In the genomic region with DNA sequence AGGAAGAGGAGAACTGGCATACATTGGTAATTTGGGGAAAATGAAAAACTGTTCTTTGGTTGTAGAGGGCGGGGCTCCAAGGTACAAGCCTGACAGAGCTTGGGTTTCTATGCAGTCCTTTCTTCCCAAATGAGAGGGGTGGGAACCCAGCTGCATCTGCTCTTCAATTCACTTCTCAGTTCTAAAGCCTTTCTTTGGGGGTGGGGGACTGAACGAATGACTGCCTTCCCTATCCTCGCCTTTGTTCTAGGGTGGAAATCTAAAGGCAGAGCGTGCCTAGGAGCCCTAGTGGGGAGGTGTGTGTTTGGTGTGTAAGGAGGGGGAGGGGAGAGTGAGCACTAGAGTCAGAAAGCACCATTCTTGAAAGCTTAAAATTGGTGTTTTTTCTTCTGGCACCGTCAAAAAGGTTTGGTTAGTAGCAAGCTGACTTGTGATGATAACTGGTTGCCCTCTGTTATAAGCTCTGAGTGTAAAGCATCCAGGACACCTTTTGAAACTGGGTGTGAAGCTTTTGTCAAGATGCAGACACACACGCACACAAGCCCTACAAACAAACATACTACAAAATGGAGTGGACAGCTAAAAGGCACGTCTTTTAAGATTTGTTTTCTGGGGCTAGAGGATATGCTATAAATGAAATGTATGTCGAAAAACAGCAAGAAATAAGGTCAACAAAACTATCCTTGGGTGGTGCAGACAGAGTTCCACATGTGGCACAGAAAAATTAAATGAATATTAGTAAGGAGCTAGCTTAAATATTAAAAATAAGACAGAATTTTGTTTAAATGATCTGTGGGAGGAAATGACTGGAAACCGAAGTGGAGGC, we compare ENCODE assay signal across 9 mouse cellular contexts. TPM values are rescaled to one million over a fixed set of nuclear protein-coding genes. Genes with fewer than 3 reads are reported as not detected.
A peak's percentile ranks its signal among the peaks of the same experiment; 100 is the strongest.
DNase-seq lines count a peak whose midpoint lies in the region; ATAC-seq and TF ChIP-seq lines count a peak whose summit lies in the region.
"Had no signal": no experiment of that assay in that cellular context is flagged by ENCODE, and none has a peak within 500 bp of the region (broad histone marks: within the 10 kb centered on the region; RNA-seq: fewer than 3 reads in every experiment).

No protein-coding gene starts in this region.

- H3K4me2 ChIP-seq in heart, embryonic 16.5 days (ENCODE audit: low read depth, low read length): peak overlapping the region; percentile 94
- H3K4me2 ChIP-seq in hindbrain, embryonic 16.5 days (ENCODE audit: low read length): peak overlapping the region; percentile 77
- H3K4me2 ChIP-seq in midbrain, postnatal 0 days (ENCODE audit: low read depth, low read length, poor library complexity, severe bottlenecking): peak overlapping the region; percentile 78

- no peaks in the 10 kb centered on the region for H3K9me3 ChIP-seq in heart, embryonic 16.5 days (replicated peaks; ENCODE audit: control insufficient read depth, low read length)
- H3K9me3 ChIP-seq in hindbrain, embryonic 16.5 days (ENCODE audit: control insufficient read depth, low read length): no peaks in the 10 kb centered on the region
- no peaks in the 10 kb centered on the region for H3K9me3 ChIP-seq in midbrain, postnatal 0 days (ENCODE audit: low read length)

- ATAC-seq in heart, embryonic 16.5 days (replicated peaks; ENCODE audit: extremely low read depth, insufficient read depth, low FRiP score): no peak
- peak; percentile 32 for ATAC-seq in hindbrain, embryonic 16.5 days
- peak; percentile 35; the same call in 1 of the 2 replicates for ATAC-seq in midbrain, postnatal 0 days (ENCODE audit: low FRiP score)

- peaks cover 3% of the 10 kb centered on the region; the same call in 1 of the 2 replicates for H3K4me1 ChIP-seq in heart, embryonic 16.5 days (ENCODE audit: control insufficient read depth, insufficient read depth, low read length)
- H3K4me1 ChIP-seq in hindbrain, embryonic 16.5 days (ENCODE audit: control insufficient read depth, insufficient read depth, low read depth, low read length): peaks cover 13% of the 10 kb centered on the region
- peaks cover 7% of the 10 kb centered on the region; the same call in 1 of the 2 replicates for H3K4me1 ChIP-seq in midbrain, postnatal 0 days (ENCODE audit: insufficient read depth, low read length)

- no peak overlapping the region for H3K27ac ChIP-seq in heart, embryonic 16.5 days (ENCODE audit: low read length)
- H3K27ac ChIP-seq in hindbrain, embryonic 16.5 days (ENCODE audit: low read depth, low read length): peak overlapping the region; percentile 87
- H3K27ac ChIP-seq in midbrain, postnatal 0 days (ENCODE audit: low read depth, low read length): peak overlapping the region; percentile 85

- H3K36me3 ChIP-seq in heart, embryonic 16.5 days (ENCODE audit: control insufficient read depth, insufficient read depth): no peaks in the 10 kb centered on the region
- H3K36me3 ChIP-seq in hindbrain, embryonic 16.5 days (ENCODE audit: control insufficient read depth, insufficient read depth, low read length): no peaks in the 10 kb centered on the region
- H3K36me3 ChIP-seq in midbrain, postnatal 0 days (ENCODE audit: insufficient read depth, low read length): 0 out of 2 replicates have a peak, but pooled peaks cover under 1% of the 10 kb centered on the region
- H3K36me3 ChIP-seq: G1E had no signal

- DNase-seq in heart, postnatal 14 days: no peak
- DNase-seq in embryo, embryonic 10 days (ENCODE audit: low spot score): peak; percentile 11
- DNase-seq in midbrain, postnatal 0 days (ENCODE audit: low spot score): peak; percentile 76
- no peak for DNase-seq in adrenal gland, postnatal 14 days
- DNase-seq in gastrocnemius, postnatal 36 days: no peak
- no peak for DNase-seq in heart, postnatal 10 days

- H3K27me3 ChIP-seq in heart, embryonic 16.5 days (ENCODE audit: control insufficient read depth, insufficient read depth, low read length): no peaks in the 10 kb centered on the region
- no peaks in the 10 kb centered on the region for H3K27me3 ChIP-seq in hindbrain, embryonic 16.5 days (replicated peaks; ENCODE audit: control insufficient read depth, insufficient read depth, low read length)
- H3K27me3 ChIP-seq in midbrain, postnatal 0 days (ENCODE audit: insufficient read depth, low read length): no peaks in the 10 kb centered on the region

- WGBS in heart, embryonic 16.5 days: 33% methylated on average over 9 of the region's 9 CpGs
- WGBS in hindbrain, embryonic 16.5 days: 8% methylated on average over 9 of the region's 9 CpGs
- 10% methylated on average over 9 of the region's 9 CpGs for WGBS in midbrain, postnatal 0 days

- no peak overlapping the region for H3K9ac ChIP-seq in heart, embryonic 16.5 days (ENCODE audit: low read length)
- peak overlapping the region; percentile 94 for H3K9ac ChIP-seq in hindbrain, embryonic 16.5 days (ENCODE audit: low read depth, low read length)
- H3K9ac ChIP-seq in midbrain, postnatal 0 days (replicated peaks; ENCODE audit: low read length, poor library complexity, severe bottlenecking): peak overlapping the region; percentile 75

- intact Hi-C loops in heart, postnatal 14 days (cut with DNase I): no loop called here
- intact Hi-C loops in gastrocnemius, postnatal 36 days (cut with DNase I): no loop called here
- intact Hi-C loops in heart, postnatal 10 days (cut with DNase I): no loop called here

- H3K4me3 ChIP-seq in heart, embryonic 16.5 days (ENCODE audit: low read length): peak overlapping the region; percentile 68; the same call in 1 of the 2 replicates
- peak overlapping the region; percentile 96 for H3K4me3 ChIP-seq in hindbrain, embryonic 16.5 days (ENCODE audit: low read length)
- peak overlapping the region; percentile 90 for H3K4me3 ChIP-seq in midbrain, postnatal 0 days (ENCODE audit: low read depth, low read length)

- no peak; the same call in 1 of the 2 replicates for TF ChIP-seq CTCF in midbrain, postnatal 0 days (IDR thresholded peaks at IDR 0.05)

RNA-seq across cellular contexts. Expression of gene Map2, which starts 1.2 kb away (rescaled TPM):
- polyA plus RNA-seq in heart, embryonic 16.5 days (2015; fragmentation: Nextera tagmentation; extraction: Ambion mirVana): 3.4 and 3.8 TPM in 2 replicates
- 1 to 10 TPM; 3.5 to 4.2 TPM for total RNA-seq in heart, postnatal 14 days (2021)
- polyA plus RNA-seq in hindbrain, embryonic 16.5 days (2015; fragmentation: Nextera tagmentation; extraction: Ambion mirVana): 309 and 355 TPM in 2 replicates
- total RNA-seq in midbrain, postnatal 0 days (2014; rRNA removed): 1,392 and 1,504 TPM in 2 replicates
- polyA plus RNA-seq in midbrain, postnatal 0 days (2015; fragmentation: Nextera tagmentation; extraction: Ambion mirVana): 292 and 341 TPM in 2 replicates
- 18.7 and 29.5 TPM in 2 replicates for total RNA-seq in adrenal gland, postnatal 14 days (2021)
- 1 to 10 TPM; 2.7 TPM for total RNA-seq in gastrocnemius, postnatal 36 days (2021)
- 1 to 10 TPM; 5.5 to 5.8 TPM for total RNA-seq in heart, postnatal 10 days (2021)
- polyA plus RNA-seq: G1E had no signal

Comparison
In these comparisons a context has a peak if more than half of its experiments do, and no peak if none do; other contexts are left out.
1. DNase-seq: peak in embryo, embryonic 10 days (single experiment) and midbrain, postnatal 0 days (single experiment); none in heart, postnatal 14 days (0 of 2), adrenal gland, postnatal 14 days (single experiment), gastrocnemius, postnatal 36 days (0 of 2) and heart, postnatal 10 days (0 of 2).
2. RNA of gene Map2, which starts 1.2 kb away (total RNA-seq): 1,392 to 1,504 TPM in midbrain, postnatal 0 days; 18.7 to 29.5 TPM in adrenal gland, postnatal 14 days, 5.5 to 5.8 TPM in heart, postnatal 10 days, 3.5 to 4.2 TPM in heart, postnatal 14 days and 2.7 TPM in gastrocnemius, postnatal 36 days; every median in the first group is over 10 times any median in the second.
3. Peak in every context shown above with its lines, with median percentiles within 50 percentile points of each other: H3K4me2 ChIP-seq and H3K4me3 ChIP-seq.